Mouse (Mus musculus): ENCODE measurements around the gene Ppp1r14a. TPM values are rescaled to one million over a fixed set of nuclear protein-coding genes. Genes with fewer than 3 reads are reported as not detected.

Gene Ppp1r14a
- polyA plus RNA-seq, 1 experiment = 11.9 TPM

GRCm38 (mm10) chr7:29304463-29305262 lies 15.6 kb downstream of the Ppp1r14a start:
- no peak overlapping the region for H3K27ac ChIP-seq (ENCODE audit: control insufficient read depth, insufficient read depth, low read depth, low read length)
- peak overlapping the region; percentile 76 for H3K4me3 ChIP-seq (ENCODE audit: control insufficient read depth, low read depth, low read length)
- H3K4me1 ChIP-seq (ENCODE audit: control insufficient read depth, insufficient read depth, low read length) = peaks cover 41% of the 10 kb centered on the region
- H3K36me3 ChIP-seq (ENCODE audit: control insufficient read depth, insufficient read depth, low read length) = no peaks in the 10 kb centered on the region
- TF ChIP-seq CTCF (IDR thresholded peaks at IDR 0.05; ENCODE audit: control insufficient read depth, insufficient read depth, insufficient replicate concordance, low read depth, low read length) (no peak), POLR2A (IDR thresholded peaks at IDR 0.05; ENCODE audit: control insufficient read depth, low read depth, low read length) (no peak)
- no peaks in the 10 kb centered on the region; the same call in 1 of the 2 replicates for H3K27me3 ChIP-seq (ENCODE audit: control insufficient read depth, insufficient read depth, low read length)

DNA sequence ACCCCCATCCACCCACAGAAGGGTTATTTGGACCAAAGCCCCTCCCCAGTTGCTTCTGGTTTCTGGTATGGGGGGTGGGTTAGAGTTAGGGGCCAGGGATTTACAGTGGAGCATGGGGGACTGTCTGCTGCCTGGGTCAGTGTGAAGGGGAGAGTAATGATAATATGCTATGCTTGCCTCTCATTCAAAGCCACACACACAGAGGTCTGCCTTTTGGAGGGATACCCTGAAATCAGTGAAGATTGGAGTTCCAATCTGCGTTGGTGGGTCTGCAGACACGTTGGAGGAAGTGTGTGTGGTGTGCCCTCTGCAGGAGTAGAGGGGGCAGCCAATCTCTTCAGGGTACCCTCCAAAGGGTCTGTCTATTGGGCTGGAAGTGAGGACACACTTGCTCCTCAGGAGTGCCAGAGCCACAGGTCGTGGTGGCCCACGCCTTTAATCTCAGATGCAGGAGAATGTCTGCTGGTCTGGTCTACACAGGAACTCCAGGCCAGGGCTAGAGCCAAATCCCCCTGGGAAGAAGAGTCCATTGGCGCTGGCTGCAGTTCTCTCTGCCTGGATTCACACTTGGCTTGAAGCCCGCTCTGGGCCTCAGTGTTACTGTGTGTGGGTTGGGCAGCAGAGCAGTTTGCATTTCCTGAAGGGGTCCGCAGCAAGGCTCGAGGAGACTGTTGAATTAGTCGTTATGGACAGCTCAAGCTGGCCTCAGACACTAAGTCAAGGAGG lies 16.3 kb downstream of the Ppp1r14a start:
- no peaks in the 10 kb centered on the region; the same call in 1 of the 2 replicates for H3K27me3 ChIP-seq (ENCODE audit: control insufficient read depth, insufficient read depth, low read length)
- no peak overlapping the region for H3K4me3 ChIP-seq (ENCODE audit: control insufficient read depth, low read depth, low read length)
- H3K36me3 ChIP-seq (ENCODE audit: control insufficient read depth, insufficient read depth, low read length) = no peaks in the 10 kb centered on the region
- no peak overlapping the region for H3K27ac ChIP-seq (ENCODE audit: control insufficient read depth, insufficient read depth, low read depth, low read length)
- TF ChIP-seq POLR2A (IDR thresholded peaks at IDR 0.05; ENCODE audit: control insufficient read depth, low read depth, low read length) (no peak), CTCF (IDR thresholded peaks at IDR 0.05; ENCODE audit: control insufficient read depth, insufficient read depth, insufficient replicate concordance, low read depth, low read length) (no peak)
- H3K4me1 ChIP-seq (ENCODE audit: control insufficient read depth, insufficient read depth, low read length) = peaks cover 43% of the 10 kb centered on the region

- no peak for TF ChIP-seq POLR2A (IDR thresholded peaks at IDR 0.05; ENCODE audit: control insufficient read depth, low read depth, low read length)
- TF ChIP-seq CTCF (IDR thresholded peaks at IDR 0.05; ENCODE audit: control insufficient read depth, insufficient read depth, insufficient replicate concordance, low read depth, low read length) = no peak
- no peak overlapping the region for H3K4me3 ChIP-seq (ENCODE audit: control insufficient read depth, low read depth, low read length)
- no peak overlapping the region for H3K27ac ChIP-seq (ENCODE audit: control insufficient read depth, insufficient read depth, low read depth, low read length)
- peaks cover 42% of the 10 kb centered on the region for H3K4me1 ChIP-seq (ENCODE audit: control insufficient read depth, insufficient read depth, low read length)
- H3K27me3 ChIP-seq (ENCODE audit: control insufficient read depth, insufficient read depth, low read length) = no peaks in the 10 kb centered on the region; the same call in 1 of the 2 replicates
- H3K36me3 ChIP-seq (ENCODE audit: control insufficient read depth, insufficient read depth, low read length) = no peaks in the 10 kb centered on the region
These were observed 17.0 kb downstream of the Ppp1r14a start for GRCm38 (mm10) chr7:29306108-29306507.

- Histone ChIP-seq H3K36me3 (ENCODE audit: control insufficient read depth, insufficient read depth, low read length) (no peaks in the 10 kb centered on the region), H3K4me1 (ENCODE audit: control insufficient read depth, insufficient read depth, low read length) (peaks cover 41% of the 10 kb centered on the region), H3K27me3 (ENCODE audit: control insufficient read depth, insufficient read depth, low read length) (no peaks in the 10 kb centered on the region; the same call in 1 of the 2 replicates), H3K27ac (ENCODE audit: control insufficient read depth, insufficient read depth, low read depth, low read length) (no peak overlapping the region), H3K4me3 (ENCODE audit: control insufficient read depth, low read depth, low read length) (no peak overlapping the region)
- TF ChIP-seq CTCF (IDR thresholded peaks at IDR 0.05; ENCODE audit: control insufficient read depth, insufficient read depth, insufficient replicate concordance, low read depth, low read length) (no peak), POLR2A (IDR thresholded peaks at IDR 0.05; ENCODE audit: control insufficient read depth, low read depth, low read length) (no peak)
These were observed 17.5 kb downstream of the Ppp1r14a start for GRCm38 (mm10) chr7:29306619-29307018.

- peak overlapping the region; percentile 79 for H3K4me3 ChIP-seq (ENCODE audit: control insufficient read depth, low read depth, low read length)
- H3K27ac ChIP-seq (ENCODE audit: control insufficient read depth, insufficient read depth, low read depth, low read length) = peak overlapping the region; percentile 78
These were observed 18.4 kb downstream of the Ppp1r14a start for GRCm38 (mm10) chr7:29307350-29308104.

DNA sequence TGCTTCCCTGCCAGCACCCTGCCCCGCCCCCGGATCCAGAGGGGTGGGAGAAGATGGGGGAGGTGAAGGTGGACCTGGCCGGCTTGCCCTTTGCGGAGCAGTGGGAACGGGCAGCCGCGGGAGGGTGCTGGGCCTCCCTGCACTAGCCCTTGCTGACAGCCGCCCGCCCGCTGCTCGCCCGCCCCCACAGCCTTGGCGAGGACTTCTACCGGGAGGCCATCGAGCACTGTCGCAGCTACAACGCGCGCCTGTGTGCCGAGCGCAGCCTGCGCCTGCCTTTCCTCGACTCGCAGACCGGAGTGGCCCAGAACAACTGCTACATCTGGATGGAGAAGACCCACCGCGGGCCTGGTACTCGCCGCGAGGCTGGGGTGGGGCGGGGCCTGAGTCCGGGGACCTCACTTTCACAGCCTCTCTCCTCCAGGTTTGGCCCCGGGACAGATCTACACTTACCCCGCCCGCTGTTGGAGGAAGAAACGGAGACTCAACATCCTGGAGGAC lies 20.2 kb downstream of the Ppp1r14a start:
- Histone ChIP-seq H3K4me3 (ENCODE audit: control insufficient read depth, low read depth, low read length) (peak overlapping the region; percentile 69), H3K36me3 (ENCODE audit: control insufficient read depth, insufficient read depth, low read length) (no peaks in the 10 kb centered on the region), H3K27ac (ENCODE audit: control insufficient read depth, insufficient read depth, low read depth, low read length) (peak overlapping the region; percentile 37; the same call in 1 of the 2 replicates), H3K4me1 (ENCODE audit: control insufficient read depth, insufficient read depth, low read length) (peaks cover 35% of the 10 kb centered on the region), H3K27me3 (ENCODE audit: control insufficient read depth, insufficient read depth, low read length) (no peaks in the 10 kb centered on the region; the same call in 1 of the 2 replicates)
- TF ChIP-seq POLR2A (IDR thresholded peaks at IDR 0.05; ENCODE audit: control insufficient read depth, low read depth, low read length) (peak; percentile 28; the same call in 1 of the 2 replicates), CTCF (IDR thresholded peaks at IDR 0.05; ENCODE audit: control insufficient read depth, insufficient read depth, insufficient replicate concordance, low read depth, low read length) (no peak)

More at GRCm38 (mm10) chr7:29307350-29308104, 18.4 kb downstream of the Ppp1r14a start:
- H3K36me3 ChIP-seq (ENCODE audit: control insufficient read depth, insufficient read depth, low read length) = no peaks in the 10 kb centered on the region
- no peaks in the 10 kb centered on the region; the same call in 1 of the 2 replicates for H3K27me3 ChIP-seq (ENCODE audit: control insufficient read depth, insufficient read depth, low read length)
- peaks cover 41% of the 10 kb centered on the region for H3K4me1 ChIP-seq (ENCODE audit: control insufficient read depth, insufficient read depth, low read length)
- TF ChIP-seq POLR2A (IDR thresholded peaks at IDR 0.05; ENCODE audit: control insufficient read depth, low read depth, low read length) (0 out of 2 replicates have a peak, but pooled peaks have one; percentile 30), CTCF (IDR thresholded peaks at IDR 0.05; ENCODE audit: control insufficient read depth, insufficient read depth, insufficient replicate concordance, low read depth, low read length) (no peak)

Data from testis, adult 2 months (tissue).